Mouse (Mus musculus) olfactory bulb, adult 2 months (tissue): ENCODE measurements at regions not wholly inside any gene's neighbourhood (a gene's known extent, or its start where the extent isn't known, plus 50 kb on each side); places are given as distances from the start of the nearest gene placed in this dataset.

Experiments used
- CTCF ChIP-seq: fragments of 200-500 bp; IDR thresholded peaks from 2 replicates; pipeline ENCODE4 v1.5.1; 2012; ENCODE audit warnings: low read depth, mild to moderate bottlenecking, low read length, moderate library complexity; ENCODE audit not compliant: insufficient read depth
- POLR2A ChIP-seq: fragments of 200-500 bp; IDR thresholded peaks from 2 replicates; pipeline ENCODE4 v1.6.1; 2012; ENCODE audit warnings: mild to moderate bottlenecking, low read depth, low read length, moderate library complexity; ENCODE audit not compliant: insufficient read depth

DNA sequence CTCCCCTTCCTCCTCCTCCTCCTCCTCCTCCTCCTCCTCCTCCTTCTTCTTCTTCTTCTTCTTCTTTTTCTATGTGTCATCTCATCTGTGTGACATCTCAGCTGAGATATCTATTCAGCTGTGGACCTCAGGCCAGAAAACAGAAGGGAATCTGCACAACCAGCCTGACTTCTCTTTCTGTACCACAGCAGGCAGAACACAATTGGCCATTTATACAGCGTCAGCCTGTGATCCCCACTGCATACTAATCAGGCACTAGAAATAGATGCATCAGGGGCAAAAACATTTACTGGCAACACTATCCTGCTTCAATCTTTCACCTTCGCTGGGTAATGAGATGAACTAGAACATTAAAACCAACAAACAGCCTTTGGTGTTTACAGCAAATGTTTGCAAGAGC, 674.7 kb upstream of the Brinp1 start:
- no peak for TF ChIP-seq POLR2A
- TF ChIP-seq CTCF, result no peak
